Mouse (Mus musculus) G1E (cell line): ENCODE data around the gene C1qtnf5.

Experiments used
- CTCF ChIP-seq: IDR thresholded peaks from 2 replicates; pipeline ENCODE4 v1.5.1; 2012; ENCODE audit warnings: low read depth, low read length, inconsistent platforms, mixed read lengths
- TAL1 ChIP-seq: conservative IDR thresholded peaks from 2 replicates; pipeline ENCODE4 v1.6.1; 2012; ENCODE audit warnings: low read depth, low read length, inconsistent platforms, mixed read lengths

- TF ChIP-seq CTCF (no peak), TAL1 (no peak)
Measured at GRCm38 (mm10) chr9:44130034-44130433, 23.0 kb downstream of the C1qtnf5 start.
